Mouse (Mus musculus): ENCODE data around the gene Ambp.

DNA sequence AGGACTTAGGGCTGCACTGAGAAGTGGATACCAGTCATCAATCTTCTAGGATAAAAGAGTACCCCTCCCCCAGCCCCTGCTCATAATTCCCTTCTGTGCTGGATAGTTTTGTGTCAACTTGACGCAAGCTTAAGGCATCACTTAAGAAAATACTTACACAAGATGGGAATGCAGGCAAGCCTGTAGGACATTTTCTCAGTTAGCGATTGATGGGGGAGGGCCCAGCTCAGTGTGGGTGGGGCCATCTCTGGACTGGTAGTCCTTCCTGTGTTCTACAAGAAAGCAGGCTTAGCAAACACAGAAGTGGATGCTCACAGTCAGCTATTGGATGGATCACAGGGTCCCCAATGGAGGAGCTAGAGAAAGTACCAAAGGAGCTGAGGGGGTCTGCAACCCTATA lies 39.8 kb upstream of the Ambp start:
- TF ChIP-seq CTCF (IDR thresholded peaks at IDR 0.05; ENCODE audit: control insufficient read depth, insufficient read depth, insufficient read length) (no peak), MYOD1 (IDR thresholded peaks at IDR 0.05; ENCODE audit: control insufficient read depth, insufficient read length, low read depth) (no peak), CEBPB (IDR thresholded peaks at IDR 0.05; ENCODE audit: low read depth) (no peak)
